Mouse (Mus musculus) forebrain, embryonic 13.5 days (tissue): ENCODE data around the gene Casc3. TPM values are rescaled to one million over a fixed set of nuclear protein-coding genes. Genes with fewer than 3 reads are reported as not detected.

ENCODE experiments used
- ATAC-seq: fragments of 200-750 bp; cut with Nextera tagmentation; 2 replicates; pipeline ENCODE4 v1.8.0; 2017
- H3K27ac ChIP-seq: fragments of 300-500 bp; sonication (generic); 2 replicates; pipeline ENCODE4 v1.5.1; 2015; ENCODE audit warnings: inconsistent platforms, mild to moderate bottlenecking, moderate library complexity
- H3K27me3 ChIP-seq: fragments of 300-500 bp; sonication (generic); 2 replicates; pipeline ENCODE4 v1.6.1; 2015; ENCODE audit warnings: mild to moderate bottlenecking, inconsistent platforms
- H3K36me3 ChIP-seq: fragments of 300-500 bp; sonication (generic); 2 replicates; pipeline ENCODE4 v1.6.1; 2015; ENCODE audit warnings: mild to moderate bottlenecking, inconsistent platforms; ENCODE audit not compliant: poor library complexity, severe bottlenecking
- H3K4me1 ChIP-seq: fragments of 300-500 bp; sonication (generic); 2 replicates; pipeline ENCODE4 v1.6.1; 2015; ENCODE audit warnings: inconsistent platforms
- H3K4me2 ChIP-seq: fragments of 300-500 bp; sonication (generic); 2 replicates; pipeline ENCODE4 v1.6.1; 2015; ENCODE audit warnings: inconsistent platforms, mild to moderate bottlenecking, moderate library complexity
- H3K4me3 ChIP-seq: fragments of 300-500 bp; sonication (generic); 2 replicates; pipeline ENCODE4 v1.5.1; 2015; ENCODE audit warnings: mild to moderate bottlenecking, inconsistent platforms
- H3K9ac ChIP-seq: fragments of 300-500 bp; sonication (generic); 2 replicates; pipeline ENCODE4 v1.6.1; 2015; ENCODE audit warnings: mild to moderate bottlenecking, inconsistent platforms
- H3K9me3 ChIP-seq: fragments of 300-500 bp; sonication (generic); replicated peaks from 2 replicates; pipeline ENCODE4 v1.6.1; 2016; ENCODE audit warnings: inconsistent platforms
- WGBS: fragments of 180-500 bp; shearing (Covaris S2); methylation state at CpG from one replicate; pipeline ENCODE4 v1.1.7; 2015; 5-methylcytosine and 5-hydroxymethylcytosine counted together
- polyA plus RNA-seq: library from polyadenylated mRNA; unstranded; fragments of >200 nt; fragmentation: Nextera tagmentation; extraction: Ambion mirVana; gene quantifications from 2 replicates; pipeline ENCODE4 v1.2.1, GENCODE M21; 2015

Casc3 gene
- polyA plus RNA-seq, 1 experiment from 2014 or later, result 46.4 TPM

- 6% methylated on average over 15 of the region's 15 CpGs for WGBS
- peaks cover 50% of the 10 kb centered on the region for H3K4me1 ChIP-seq
- peaks cover 12% of the 10 kb centered on the region for H3K36me3 ChIP-seq
- no peaks in the 10 kb centered on the region for H3K9me3 ChIP-seq
- ATAC-seq, result peak; percentile 87
- no peaks in the 10 kb centered on the region for H3K27me3 ChIP-seq
- peak overlapping the region; percentile 40 for H3K4me3 ChIP-seq
- peak overlapping the region; percentile 80 for H3K4me2 ChIP-seq
- peak overlapping the region; percentile 71; the same call in 1 of the 2 replicates for H3K27ac ChIP-seq
- H3K9ac ChIP-seq, result peak overlapping the region; percentile 65; the same call in 1 of the 2 replicates
Measured at GRCm38 (mm10) chr11:98775348-98776051, 29.2 kb upstream of the Casc3 start.

DNA sequence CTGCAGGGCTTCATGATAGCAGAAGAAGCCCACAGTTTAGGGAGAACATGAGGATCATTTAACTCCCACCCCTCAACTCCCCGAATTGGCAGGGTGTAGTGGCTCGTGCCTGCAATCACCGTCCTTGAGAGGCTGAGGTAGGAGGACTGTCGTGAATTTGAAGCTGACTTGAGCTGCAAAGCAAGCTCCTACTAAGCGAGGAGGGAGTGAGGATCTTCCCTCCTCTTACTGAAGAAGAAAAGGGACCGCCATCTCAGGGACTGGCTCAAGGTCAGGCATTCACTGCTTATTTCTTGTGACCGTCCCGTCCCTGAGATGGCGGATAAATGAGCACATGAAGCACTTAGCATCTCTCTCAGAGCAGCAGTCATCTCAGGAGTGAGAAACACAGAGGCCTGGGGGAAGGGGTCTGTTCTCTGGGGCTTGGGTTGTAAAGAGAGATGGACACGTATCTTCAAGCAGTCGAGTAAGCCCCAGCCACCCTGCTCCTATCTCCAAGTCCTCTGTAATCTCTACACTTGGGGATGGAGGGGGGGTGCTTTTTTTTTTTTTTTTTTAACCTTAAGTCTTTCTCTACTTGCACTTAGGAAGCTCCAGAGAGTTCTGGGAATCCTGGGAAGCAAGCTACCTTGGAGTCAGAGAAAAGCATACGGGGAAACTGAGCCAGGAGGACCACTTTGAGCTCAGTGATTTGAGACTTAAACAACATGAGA lies 28.5 kb upstream of the Casc3 start:
- WGBS, result 61% methylated on average over 12 of the region's 12 CpGs
- no peak for ATAC-seq
- Histone ChIP-seq H3K4me2 (0 out of 2 replicates have a peak overlapping the region, but pooled peaks have one; percentile 80), H3K27me3 (no peaks in the 10 kb centered on the region), H3K4me3 (no peak overlapping the region), H3K9me3 (no peaks in the 10 kb centered on the region), H3K27ac (peak overlapping the region; percentile 40), H3K4me1 (peaks cover 51% of the 10 kb centered on the region), H3K9ac (peak overlapping the region; percentile 40; the same call in 1 of the 2 replicates), H3K36me3 (peaks cover 5% of the 10 kb centered on the region)

GRCm38 (mm10) chr11:98776843-98777590 lies 27.7 kb upstream of the Casc3 start:
- no peak for ATAC-seq
- Histone ChIP-seq H3K36me3 (no peaks in the 10 kb centered on the region), H3K4me3 (no peak overlapping the region), H3K9me3 (no peaks in the 10 kb centered on the region), H3K27ac (peak overlapping the region; percentile 40), H3K4me2 (peak overlapping the region; percentile 14; the same call in 1 of the 2 replicates), H3K4me1 (peaks cover 57% of the 10 kb centered on the region), H3K9ac (peak overlapping the region; percentile 40), H3K27me3 (no peaks in the 10 kb centered on the region)
- WGBS, result 4% methylated on average over 9 of the region's 9 CpGs

DNA sequence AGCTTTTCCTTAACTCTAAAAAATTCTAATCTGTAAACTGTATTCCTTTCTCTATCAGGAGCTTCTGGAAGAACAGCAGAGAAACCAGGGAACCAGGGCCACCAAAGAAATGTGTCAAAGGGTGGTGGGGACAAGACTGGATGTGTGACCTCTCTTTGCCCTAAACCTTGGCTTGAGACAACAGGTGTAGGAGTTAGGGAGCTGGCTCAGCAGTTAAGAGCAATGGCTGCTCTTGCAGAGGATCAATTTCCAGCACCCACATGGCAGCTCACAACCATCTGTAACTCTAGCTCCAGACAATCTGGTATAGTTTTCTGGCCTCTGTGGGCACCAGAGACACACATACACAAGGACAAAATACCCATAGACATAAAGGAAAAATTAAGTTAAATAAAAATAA lies 26.8 kb upstream of the Casc3 start:
- no peak overlapping the region for H3K4me2 ChIP-seq
- no peak for ATAC-seq
- H3K4me3 ChIP-seq, result no peak overlapping the region
- H3K27me3 ChIP-seq, result no peaks in the 10 kb centered on the region
- peaks cover 62% of the 10 kb centered on the region for H3K4me1 ChIP-seq
- no peak overlapping the region for H3K9ac ChIP-seq
- no peaks in the 10 kb centered on the region for H3K36me3 ChIP-seq
- H3K9me3 ChIP-seq, result no peaks in the 10 kb centered on the region
- no peak overlapping the region for H3K27ac ChIP-seq

- H3K9ac ChIP-seq, result 0 out of 2 replicates have a peak overlapping the region, but pooled peaks have one; percentile 34
- peaks cover 59% of the 10 kb centered on the region for H3K4me1 ChIP-seq
- H3K36me3 ChIP-seq, result no peaks in the 10 kb centered on the region
- no peak overlapping the region for H3K4me3 ChIP-seq
- H3K27me3 ChIP-seq, result no peaks in the 10 kb centered on the region
- WGBS, result 14% methylated on average over 13 of the region's 14 CpGs
- no peaks in the 10 kb centered on the region for H3K9me3 ChIP-seq
- peak overlapping the region; percentile 53 for H3K4me2 ChIP-seq
- peak; percentile 34 for ATAC-seq
- H3K27ac ChIP-seq, result peak overlapping the region; percentile 76
Measured at GRCm38 (mm10) chr11:98781851-98782512, 22.7 kb upstream of the Casc3 start.

- Histone ChIP-seq H3K27me3 (no peaks in the 10 kb centered on the region), H3K9ac (peak overlapping the region; percentile 55), H3K4me3 (peak overlapping the region; percentile 9; the same call in 1 of the 2 replicates), H3K9me3 (no peaks in the 10 kb centered on the region), H3K27ac (peak overlapping the region; percentile 76), H3K36me3 (no peaks in the 10 kb centered on the region), H3K4me2 (peak overlapping the region; percentile 53), H3K4me1 (peaks cover 60% of the 10 kb centered on the region)
- ATAC-seq, result 0 out of 2 replicates have a peak, but pooled peaks have one; percentile 2
- WGBS, result 5% methylated on average over 17 of the region's 17 CpGs
Measured at GRCm38 (mm10) chr11:98782651-98783235, 22.0 kb upstream of the Casc3 start.

DNA sequence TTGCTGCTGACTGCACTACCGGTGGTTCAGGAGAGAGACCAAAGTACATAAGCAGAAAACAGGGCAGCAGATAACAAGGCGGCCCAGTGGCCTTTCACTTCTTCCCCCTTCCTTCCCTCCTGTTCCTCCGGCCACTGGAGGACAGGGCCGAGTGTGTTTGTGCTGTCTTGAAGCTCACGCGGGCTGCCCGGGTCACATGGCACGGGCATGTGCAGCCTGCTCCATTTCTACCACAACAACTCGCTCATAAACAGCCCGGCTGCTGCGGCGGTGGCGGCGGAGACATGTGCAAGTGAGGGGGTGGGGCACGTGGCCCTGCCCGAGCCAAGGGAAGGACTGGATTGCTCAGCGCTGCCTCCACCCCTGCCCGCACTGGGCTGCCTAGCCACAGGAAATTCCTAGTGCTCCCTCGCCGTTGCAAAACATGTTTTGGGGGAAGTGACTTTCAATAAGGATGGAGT lies 21.4 kb upstream of the Casc3 start:
- Histone ChIP-seq H3K36me3 (no peaks in the 10 kb centered on the region), H3K4me3 (peak overlapping the region; percentile 9; the same call in 1 of the 2 replicates), H3K27ac (peak overlapping the region; percentile 76), H3K9ac (peak overlapping the region; percentile 55), H3K4me2 (peak overlapping the region; percentile 53), H3K27me3 (no peaks in the 10 kb centered on the region), H3K4me1 (peaks cover 63% of the 10 kb centered on the region), H3K9me3 (no peaks in the 10 kb centered on the region)
- peak; percentile 52 for ATAC-seq
- 2% methylated on average over 20 of the region's 20 CpGs for WGBS

GRCm38 (mm10) chr11:98784139-98784538 lies 20.6 kb upstream of the Casc3 start:
- 74% methylated on average over 4 of the region's 4 CpGs for WGBS
- Histone ChIP-seq H3K27ac (no peak overlapping the region), H3K4me3 (no peak overlapping the region), H3K9ac (no peak overlapping the region), H3K4me1 (peaks cover 70% of the 10 kb centered on the region), H3K27me3 (no peaks in the 10 kb centered on the region), H3K36me3 (no peaks in the 10 kb centered on the region), H3K4me2 (no peak overlapping the region), H3K9me3 (no peaks in the 10 kb centered on the region)
- no peak for ATAC-seq

DNA sequence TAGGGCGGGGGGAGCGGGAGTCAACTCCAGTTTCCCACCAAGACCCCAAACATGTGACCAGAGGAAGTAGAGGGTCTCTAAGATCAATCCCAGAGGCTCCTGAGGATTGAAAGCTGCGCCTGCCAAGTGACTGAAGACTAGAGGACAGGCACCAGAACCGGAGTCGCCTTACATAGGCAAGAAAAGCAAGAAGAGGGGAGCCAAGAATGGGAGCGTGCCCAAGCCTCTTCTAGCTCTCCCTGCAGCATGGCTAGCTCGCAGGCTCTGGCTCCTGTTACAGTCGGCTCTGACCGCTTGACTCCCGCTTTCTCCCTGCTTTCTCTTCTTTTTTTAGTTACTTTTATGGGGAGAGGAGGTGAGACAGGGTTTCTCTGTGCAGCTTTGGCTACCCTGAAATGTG lies 19.5 kb upstream of the Casc3 start:
- Histone ChIP-seq H3K9ac (no peak overlapping the region), H3K27me3 (no peaks in the 10 kb centered on the region), H3K36me3 (no peaks in the 10 kb centered on the region), H3K9me3 (no peaks in the 10 kb centered on the region), H3K4me2 (no peak overlapping the region), H3K27ac (0 out of 2 replicates have a peak overlapping the region, but pooled peaks have one; percentile 72), H3K4me1 (peaks cover 78% of the 10 kb centered on the region), H3K4me3 (no peak overlapping the region)
- ATAC-seq, result no peak
- WGBS, result 72% methylated on average over 10 of the region's 10 CpGs

GRCm38 (mm10) chr11:98785772-98786281 lies 18.9 kb upstream of the Casc3 start:
- peak overlapping the region; percentile 34; the same call in 1 of the 2 replicates for H3K9ac ChIP-seq
- 8% methylated on average over 12 of the region's 12 CpGs for WGBS
- H3K4me1 ChIP-seq, result peaks cover 78% of the 10 kb centered on the region

More at GRCm38 (mm10) chr11:98785772-98786281, 18.9 kb upstream of the Casc3 start:
- no peak for ATAC-seq
- Histone ChIP-seq H3K36me3 (no peaks in the 10 kb centered on the region), H3K27ac (peak overlapping the region; percentile 72), H3K27me3 (no peaks in the 10 kb centered on the region), H3K4me2 (peak overlapping the region; percentile 44), H3K4me3 (0 out of 2 replicates have a peak overlapping the region, but pooled peaks have one; percentile 7), H3K9me3 (no peaks in the 10 kb centered on the region)
